Mouse (Mus musculus) intestine, embryonic 14.5 days (tissue): ENCODE measurements around the gene Lmntd1. TPM values are rescaled to one million over a fixed set of nuclear protein-coding genes. Genes with fewer than 3 reads are reported as not detected.

Experiments used
- ATAC-seq: fragments of 200-750 bp; cut with Nextera tagmentation; replicated peaks from 2 replicates; pipeline ENCODE4 v1.8.0; 2017; ENCODE audit warnings: low read depth, moderate number of reproducible peaks, moderate TSS enrichment, moderate library complexity; ENCODE audit not compliant: low FRiP score, low TSS enrichment
- DNase-seq: peaks from one replicate; pipeline ENCODE4 v3.0.0-alpha.2; 2018; ENCODE audit warnings: low spot score
- H3K27ac ChIP-seq: fragments of 300-500 bp; sonication (generic); 2 replicates; pipeline ENCODE4 v1.5.1; 2014; ENCODE audit warnings: low read depth, mild to moderate bottlenecking, control low read depth
- H3K27me3 ChIP-seq: fragments of 300-500 bp; sonication (generic); replicated peaks from 2 replicates; pipeline ENCODE4 v1.6.1; 2014; ENCODE audit warnings: low read length, control low read depth; ENCODE audit not compliant: control insufficient read depth, insufficient read depth
- H3K36me3 ChIP-seq: fragments of 300-500 bp; sonication (generic); 2 replicates; pipeline ENCODE4 v1.6.1; 2014; ENCODE audit warnings: low read length, control low read depth; ENCODE audit not compliant: control insufficient read depth, insufficient read depth
- H3K4me1 ChIP-seq: fragments of 300-500 bp; sonication (generic); replicated peaks from 2 replicates; pipeline ENCODE4 v1.6.1; 2014; ENCODE audit warnings: low read length, control low read depth, mixed read lengths; ENCODE audit not compliant: control insufficient read depth, insufficient read depth
- H3K4me2 ChIP-seq: fragments of 300-500 bp; sonication (generic); 2 replicates; pipeline ENCODE4 v1.6.1; 2014; ENCODE audit warnings: low read length
- H3K4me3 ChIP-seq: fragments of 300-500 bp; sonication (generic); 2 replicates; pipeline ENCODE4 v1.5.1; 2014; ENCODE audit warnings: low read depth, low read length, control low read depth, mixed read lengths
- H3K9ac ChIP-seq: fragments of 300-500 bp; sonication (generic); 2 replicates; pipeline ENCODE4 v1.6.1; 2014; ENCODE audit warnings: mild to moderate bottlenecking, low read length
- H3K9me3 ChIP-seq: fragments of 300-500 bp; sonication (generic); 2 replicates; pipeline ENCODE4 v1.6.1; 2016; ENCODE audit warnings: low read length, control low read depth; ENCODE audit not compliant: control insufficient read depth
- WGBS: fragments of 180-500 bp; shearing (Covaris S2); extraction: QIAGEN DNeasy Blood & Tissue Kit; methylation state at CpG from one replicate; pipeline ENCODE4 v1.1.7; 2014; 5-methylcytosine and 5-hydroxymethylcytosine counted together
- polyA plus RNA-seq: library from polyadenylated mRNA; unstranded; fragments of >200 nt; fragmentation: Nextera tagmentation; extraction: Ambion mirVana; gene quantifications from 2 replicates; pipeline ENCODE4 v1.2.1, GENCODE M21; 2014

Lmntd1 gene
- 0.27 and 0.52 TPM in 2 replicates for polyA plus RNA-seq

DNA sequence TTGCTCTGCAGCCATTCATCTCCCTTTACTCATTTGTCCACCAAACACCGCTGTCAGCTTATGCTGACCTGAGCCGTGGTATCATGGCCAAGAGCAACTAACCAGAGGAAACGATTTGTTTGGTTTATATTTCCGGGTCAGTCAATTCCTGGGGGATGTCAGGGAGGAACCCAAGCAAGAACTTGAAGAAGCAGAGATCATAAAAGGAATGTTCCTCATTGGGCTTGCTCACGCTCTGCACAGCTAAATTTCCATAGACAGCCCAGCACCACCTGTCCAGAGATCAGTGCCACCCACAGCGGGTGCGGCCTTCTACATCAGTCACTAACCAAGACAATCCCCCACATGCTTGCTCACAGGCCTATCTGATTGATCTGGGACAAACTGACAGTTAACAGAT, at the start of gene Lmntd1:
Lmntd1 (minus strand) TSS at position 101 of the 400 bp plus-strand sequence.
- DNase-seq (no peak), ATAC-seq (no peak)
- H3K36me3 ChIP-seq: no peaks in the 10 kb centered on the region
- no peak within 1 kb of the TSS for H3K4me2 ChIP-seq
- H3K27me3 ChIP-seq: no peaks in the 10 kb centered on the region
- 49% methylated on average over 7 of the region's 7 CpGs for WGBS
- H3K27ac ChIP-seq: no peak within 1 kb of the TSS
- no peak within 1 kb of the TSS for H3K4me3 ChIP-seq
- H3K9me3 ChIP-seq: no peaks in the 10 kb centered on the region
- peaks cover 4% of the 10 kb centered on the region for H3K4me1 ChIP-seq
- H3K9ac ChIP-seq: no peak within 1 kb of the TSS

DNA sequence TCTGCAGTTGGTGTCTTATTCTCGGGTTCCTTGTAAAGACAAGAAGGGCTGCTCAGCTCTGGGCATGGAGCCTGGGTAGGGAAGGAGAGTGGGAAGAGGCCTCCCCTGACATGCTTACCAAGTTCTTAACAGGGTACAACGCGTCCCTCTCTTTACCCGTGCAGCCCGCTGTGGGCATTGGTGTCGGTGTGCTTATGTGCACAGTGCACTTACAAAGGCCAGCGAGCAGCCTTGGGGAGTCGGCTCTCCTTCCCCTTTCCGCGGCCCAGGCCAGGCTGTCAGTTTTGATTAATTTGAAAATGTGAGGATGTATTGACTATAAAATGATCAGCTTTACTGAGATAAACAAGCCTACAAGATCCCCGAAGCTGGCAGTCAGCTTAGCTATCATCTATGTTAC, 46.8 kb upstream of the Lmntd1 start:
- DNase-seq (no peak), ATAC-seq (no peak)
- Histone ChIP-seq H3K9me3 (no peaks in the 10 kb centered on the region), H3K27me3 (no peaks in the 10 kb centered on the region), H3K27ac (no peak overlapping the region), H3K9ac (no peak overlapping the region), H3K36me3 (no peaks in the 10 kb centered on the region), H3K4me1 (no peaks in the 10 kb centered on the region), H3K4me3 (no peak overlapping the region), H3K4me2 (no peak overlapping the region)
- WGBS: 60% methylated on average over 11 of the region's 11 CpGs

DNA sequence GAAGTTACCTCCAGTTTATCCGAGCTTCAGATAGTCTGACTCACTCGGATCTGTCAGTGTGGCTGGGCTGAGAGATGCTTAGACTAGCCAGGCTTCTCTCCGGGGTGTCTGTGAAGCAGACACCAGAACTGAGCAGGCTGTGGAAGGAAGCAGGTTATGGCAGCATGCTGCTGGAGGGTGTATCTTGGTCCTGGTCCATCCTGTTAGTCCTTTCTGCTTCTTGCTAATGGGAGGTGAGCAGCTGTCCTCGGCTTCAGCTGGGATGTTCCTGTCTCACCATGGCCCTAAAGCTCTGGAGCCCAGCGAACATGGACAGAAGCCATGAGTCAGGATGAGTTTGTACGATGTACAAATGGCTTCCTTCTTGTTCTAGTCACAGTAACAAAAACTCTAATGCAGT, 45.0 kb upstream of the Lmntd1 start:
- Histone ChIP-seq H3K9ac (no peak overlapping the region), H3K4me2 (no peak overlapping the region), H3K27ac (no peak overlapping the region), H3K4me1 (peaks cover 4% of the 10 kb centered on the region; the same call in 1 of the 2 replicates), H3K27me3 (no peaks in the 10 kb centered on the region), H3K36me3 (no peaks in the 10 kb centered on the region), H3K9me3 (no peaks in the 10 kb centered on the region), H3K4me3 (no peak overlapping the region)
- ATAC-seq (no peak), DNase-seq (no peak)
- 63% methylated on average over 6 of the region's 6 CpGs for WGBS

DNA sequence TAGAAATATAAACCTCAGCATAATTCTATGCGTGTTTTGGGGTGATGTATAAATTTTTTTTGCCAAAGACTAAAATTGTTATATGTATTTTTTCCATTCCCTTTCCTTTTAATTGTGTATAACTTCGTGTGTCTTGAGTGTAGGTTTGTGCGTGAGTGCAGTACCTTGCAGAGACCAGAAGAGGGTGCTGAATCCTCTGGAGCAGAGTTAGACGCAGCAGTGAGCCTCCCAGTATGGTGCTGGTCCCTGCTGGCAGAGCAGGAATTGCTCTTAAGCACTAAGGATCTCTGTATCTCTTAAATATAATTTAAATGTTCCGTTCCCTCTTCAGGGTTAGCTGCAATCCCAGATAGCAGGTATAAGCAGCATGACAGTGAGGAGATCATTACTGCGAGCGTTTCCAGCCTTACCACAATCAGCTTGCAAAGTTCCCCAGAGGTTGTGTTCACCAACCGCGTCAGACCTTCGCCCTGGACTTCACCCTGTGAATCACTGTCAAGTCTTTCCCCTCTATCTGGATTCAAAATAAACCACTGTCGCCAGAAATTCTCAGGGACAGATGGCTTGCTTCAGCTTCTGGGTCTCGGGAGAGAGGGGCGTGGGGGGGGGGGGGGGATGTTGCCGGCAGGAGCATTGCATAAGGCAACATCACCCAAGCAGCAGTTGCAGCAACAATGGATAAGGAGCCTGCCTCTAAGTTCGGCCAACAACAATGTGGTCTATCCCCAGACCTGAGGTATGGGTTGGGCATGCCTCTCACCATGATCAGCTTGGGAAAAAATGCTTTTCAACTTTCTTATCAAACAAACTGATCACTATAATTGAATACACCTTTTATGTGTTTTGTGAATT, 42.8 kb upstream of the Lmntd1 start:
- Histone ChIP-seq H3K27ac (no peak overlapping the region), H3K9ac (no peak overlapping the region), H3K36me3 (no peaks in the 10 kb centered on the region), H3K4me2 (no peak overlapping the region), H3K4me1 (peaks cover 6% of the 10 kb centered on the region; the same call in 1 of the 2 replicates), H3K27me3 (no peaks in the 10 kb centered on the region), H3K9me3 (no peaks in the 10 kb centered on the region), H3K4me3 (no peak overlapping the region)
- DNase-seq: no peak
- no peak for ATAC-seq
- WGBS: 61% methylated on average over 15 of the region's 15 CpGs

DNA sequence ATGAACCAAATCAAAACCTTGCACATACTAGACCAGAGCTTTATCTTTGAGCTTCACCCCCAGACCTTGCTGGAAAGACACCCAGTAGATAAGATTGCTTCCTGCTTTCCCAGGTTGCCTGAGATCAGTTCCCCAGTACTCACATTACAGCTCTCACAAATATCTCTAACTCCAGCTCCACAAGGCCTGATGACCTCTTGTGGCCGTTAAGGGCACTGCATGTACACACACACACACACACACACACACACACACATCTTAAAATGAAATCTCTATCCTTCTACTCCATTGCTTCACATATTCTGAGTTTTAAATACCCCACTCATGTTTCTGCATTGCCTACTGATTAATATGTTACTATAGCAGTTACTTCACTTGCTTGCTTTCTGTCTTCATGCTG, 41.6 kb upstream of the Lmntd1 start:
- no peaks in the 10 kb centered on the region for H3K27me3 ChIP-seq
- WGBS: 93% methylated on average over 1 of the region's 1 CpGs
- no peak overlapping the region for H3K9ac ChIP-seq
- H3K36me3 ChIP-seq: no peaks in the 10 kb centered on the region
- H3K27ac ChIP-seq: no peak overlapping the region
- no peak overlapping the region for H3K4me2 ChIP-seq
- DNase-seq (no peak), ATAC-seq (no peak)
- peaks cover 6% of the 10 kb centered on the region; the same call in 1 of the 2 replicates for H3K4me1 ChIP-seq
- no peak overlapping the region for H3K4me3 ChIP-seq
- H3K9me3 ChIP-seq: 0 out of 2 replicates have a peak, but pooled peaks cover 1% of the 10 kb centered on the region

DNA sequence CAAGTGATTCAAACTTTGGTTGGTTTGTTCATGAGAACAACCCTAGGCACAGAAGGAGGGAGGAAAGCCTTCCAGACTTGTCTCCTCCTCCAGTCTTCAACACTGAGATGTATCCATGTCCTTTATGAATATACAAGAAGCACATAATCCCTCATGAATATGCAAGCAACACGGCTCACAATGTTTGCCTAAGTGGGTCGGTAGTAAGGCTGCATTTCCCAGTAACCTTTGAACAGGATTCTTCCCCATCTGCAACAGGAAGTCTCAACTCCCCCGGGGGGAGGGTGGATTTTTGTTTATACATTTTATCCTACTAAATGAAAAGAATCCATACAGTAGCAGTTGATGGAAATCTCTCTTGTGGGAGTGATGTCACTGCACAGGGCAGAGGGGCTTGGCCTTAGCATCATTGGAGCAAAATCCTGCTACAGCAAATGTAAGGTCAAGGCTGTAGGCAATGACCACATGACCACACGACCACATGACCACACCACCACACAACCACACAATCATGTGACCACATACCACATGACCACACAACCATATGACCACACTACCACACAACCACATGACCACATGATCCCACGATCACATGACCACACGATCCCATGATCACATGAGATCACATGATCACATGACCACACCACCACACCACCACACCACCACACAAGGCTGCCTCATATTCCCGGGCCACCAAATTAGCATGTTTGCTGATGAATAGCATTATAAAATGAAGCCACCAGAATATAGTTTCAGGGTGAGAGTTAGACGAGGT, 40.1 kb upstream of the Lmntd1 start:
- no peak overlapping the region for H3K4me2 ChIP-seq
- H3K4me1 ChIP-seq: peaks cover 6% of the 10 kb centered on the region; the same call in 1 of the 2 replicates
- no peak for DNase-seq
- no peak overlapping the region for H3K9ac ChIP-seq
- 72% methylated on average over 8 of the region's 8 CpGs for WGBS
- no peak for ATAC-seq
- H3K36me3 ChIP-seq: no peaks in the 10 kb centered on the region
- H3K4me3 ChIP-seq: no peak overlapping the region
- H3K9me3 ChIP-seq: 0 out of 2 replicates have a peak, but pooled peaks cover 2% of the 10 kb centered on the region
- H3K27me3 ChIP-seq: no peaks in the 10 kb centered on the region
- H3K27ac ChIP-seq: no peak overlapping the region

DNA sequence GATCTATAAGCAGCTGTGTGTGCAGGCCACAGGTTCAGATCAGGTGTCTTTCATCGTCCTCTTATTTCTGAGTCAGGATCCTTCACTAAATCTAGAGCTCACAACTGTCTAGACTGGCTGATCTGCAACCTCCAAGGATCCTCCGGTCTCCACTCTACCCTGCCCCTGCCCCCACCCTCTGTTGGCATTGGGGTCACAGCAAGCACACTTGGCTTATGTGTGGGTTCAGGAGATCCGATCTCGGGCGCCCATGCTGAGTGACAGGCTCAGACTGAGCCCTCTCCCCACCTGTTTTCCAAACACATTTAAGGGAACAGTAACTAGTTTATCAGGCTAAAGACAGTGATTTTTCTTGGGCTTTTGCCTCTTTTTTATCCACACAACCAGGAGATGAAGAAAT, 39.5 kb upstream of the Lmntd1 start:
- Histone ChIP-seq H3K4me1 (peaks cover 6% of the 10 kb centered on the region; the same call in 1 of the 2 replicates), H3K27me3 (no peaks in the 10 kb centered on the region), H3K4me3 (no peak overlapping the region), H3K9ac (no peak overlapping the region), H3K36me3 (no peaks in the 10 kb centered on the region), H3K9me3 (0 out of 2 replicates have a peak, but pooled peaks cover 2% of the 10 kb centered on the region), H3K4me2 (no peak overlapping the region), H3K27ac (no peak overlapping the region)
- WGBS: 76% methylated on average over 5 of the region's 5 CpGs
- no peak for DNase-seq
- no peak for ATAC-seq

DNA sequence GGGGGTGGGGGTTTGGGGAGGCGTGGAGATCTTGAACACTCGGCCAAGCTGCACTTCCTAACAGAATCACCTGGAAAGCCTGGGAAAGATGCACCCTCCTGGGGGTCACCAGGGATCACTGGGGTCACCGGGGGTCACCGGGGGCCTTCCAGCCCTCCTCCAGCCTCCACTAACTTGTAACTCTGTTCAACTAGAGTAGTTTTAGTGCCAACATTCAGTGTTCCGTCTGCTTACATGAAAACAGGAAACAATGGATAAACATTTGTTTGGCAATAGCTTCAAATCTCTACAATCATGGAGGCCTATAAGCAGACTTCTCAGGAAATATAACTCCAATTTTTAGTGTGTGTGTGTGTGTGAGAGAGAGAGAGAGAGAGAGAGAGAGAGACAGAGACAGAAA, 38.9 kb upstream of the Lmntd1 start:
- Histone ChIP-seq H3K36me3 (no peaks in the 10 kb centered on the region), H3K27ac (no peak overlapping the region), H3K27me3 (no peaks in the 10 kb centered on the region), H3K9me3 (0 out of 2 replicates have a peak, but pooled peaks cover 2% of the 10 kb centered on the region), H3K4me1 (peaks cover 6% of the 10 kb centered on the region; the same call in 1 of the 2 replicates), H3K4me3 (no peak overlapping the region), H3K9ac (no peak overlapping the region), H3K4me2 (no peak overlapping the region)
- ATAC-seq (no peak), DNase-seq (no peak)
- 84% methylated on average over 5 of the region's 5 CpGs for WGBS
